10 mouse cellular contexts compared by ENCODE assay signal in genomic region chr13:63696399-63696798, GRCm38 (mm10).
DNase-seq lines count a peak whose midpoint lies in the region; ATAC-seq and TF ChIP-seq lines count a peak whose summit lies in the region.
"Had no signal": no experiment of that assay in that cellular context is flagged by ENCODE, and none has a peak within 500 bp of the region (broad histone marks: within the 10 kb centered on the region; RNA-seq: fewer than 3 reads in every experiment).

No protein-coding gene starts in this region.

- TF ChIP-seq EP300 in heart, postnatal 0 days (IDR thresholded peaks at IDR 0.05; ENCODE audit: low read depth), result no peak

- WGBS in intestine, embryonic 15.5 days, result 62% methylated on average over 3 of the region's 3 CpGs
- WGBS in intestine, embryonic 16.5 days, result 68% methylated on average over 3 of the region's 3 CpGs
- WGBS in heart, postnatal 0 days, result 41% methylated on average over 3 of the region's 3 CpGs
- 62% methylated on average over 3 of the region's 3 CpGs for WGBS in hindbrain, embryonic 13.5 days
- WGBS in limb, embryonic 10.5 days, result 64% methylated on average over 3 of the region's 3 CpGs

- no peaks in the 10 kb centered on the region for H3K4me1 ChIP-seq in intestine, embryonic 15.5 days (replicated peaks)
- H3K4me1 ChIP-seq in intestine, embryonic 16.5 days (ENCODE audit: control insufficient read depth, insufficient read depth, low read length), result peaks cover 3% of the 10 kb centered on the region; the same call in 1 of the 2 replicates
- H3K4me1 ChIP-seq in heart, postnatal 0 days (ENCODE audit: control insufficient read depth, insufficient read depth), result peaks cover 8% of the 10 kb centered on the region
- peaks cover 12% of the 10 kb centered on the region; the same call in 1 of the 2 replicates for H3K4me1 ChIP-seq in hindbrain, embryonic 13.5 days (replicated peaks)
- H3K4me1 ChIP-seq in limb, embryonic 10.5 days, result peaks cover 16% of the 10 kb centered on the region
- H3K4me1 ChIP-seq: stomach, embryonic 15.5 days had no signal

- H3K27ac ChIP-seq in intestine, embryonic 15.5 days, result no peak overlapping the region
- no peak overlapping the region for H3K27ac ChIP-seq in intestine, embryonic 16.5 days (ENCODE audit: low read length)
- H3K27ac ChIP-seq in heart, postnatal 0 days (ENCODE audit: low read depth), result no peak overlapping the region
- no peak overlapping the region for H3K27ac ChIP-seq in hindbrain, embryonic 13.5 days
- H3K27ac ChIP-seq in limb, embryonic 10.5 days, result no peak overlapping the region
- H3K27ac ChIP-seq: lung, embryonic 15.5 days; stomach, embryonic 15.5 days had no signal

- DNase-seq in CD4-positive, CD25-positive, alpha-beta regulatory T cell, adult 2 months (ENCODE audit: low read depth, low spot score), result peak; percentile 72
- DNase-seq in R1 (ENCODE audit: low read depth, low spot score), result peak; percentile 52
- peak; percentile 41 for DNase-seq in heart, postnatal 0 days (ENCODE audit: low spot score)
- peak; percentile 63 for DNase-seq in naive thymus-derived CD4-positive, alpha-beta T cell, adult 2 months (ENCODE audit: low read depth)
- DNase-seq in limb, embryonic 10.5 days (ENCODE audit: low spot score), result no peak

- peak; percentile 56 for TF ChIP-seq CTCF in heart, postnatal 0 days (IDR thresholded peaks at IDR 0.05; ENCODE audit: low read depth)

- H3K9ac ChIP-seq in intestine, embryonic 15.5 days, result no peak overlapping the region
- no peak overlapping the region for H3K9ac ChIP-seq in intestine, embryonic 16.5 days (ENCODE audit: low read depth, low read length)
- H3K9ac ChIP-seq in heart, postnatal 0 days (replicated peaks; ENCODE audit: low read depth, low read length), result no peak overlapping the region
- no peak overlapping the region for H3K9ac ChIP-seq in hindbrain, embryonic 13.5 days
- H3K9ac ChIP-seq: lung, embryonic 15.5 days; stomach, embryonic 15.5 days had no signal

- no peaks in the 10 kb centered on the region for H3K27me3 ChIP-seq in intestine, embryonic 15.5 days (replicated peaks)
- no peaks in the 10 kb centered on the region for H3K27me3 ChIP-seq in intestine, embryonic 16.5 days (replicated peaks; ENCODE audit: control insufficient read depth, insufficient read depth, low read length)
- H3K27me3 ChIP-seq in heart, postnatal 0 days (ENCODE audit: control insufficient read depth, insufficient read depth, low read length), result no peaks in the 10 kb centered on the region
- H3K27me3 ChIP-seq in hindbrain, embryonic 13.5 days, result no peaks in the 10 kb centered on the region
- no peaks in the 10 kb centered on the region for H3K27me3 ChIP-seq in limb, embryonic 10.5 days (ENCODE audit: low read depth, poor library complexity, severe bottlenecking)
- H3K27me3 ChIP-seq: lung, embryonic 15.5 days; stomach, embryonic 15.5 days had no signal

- no peaks in the 10 kb centered on the region for H3K36me3 ChIP-seq in intestine, embryonic 15.5 days
- H3K36me3 ChIP-seq in intestine, embryonic 16.5 days (ENCODE audit: control insufficient read depth, insufficient read depth, low read length), result no peaks in the 10 kb centered on the region
- no peaks in the 10 kb centered on the region for H3K36me3 ChIP-seq in heart, postnatal 0 days (replicated peaks; ENCODE audit: control insufficient read depth, insufficient read depth, low read length)
- no peaks in the 10 kb centered on the region for H3K36me3 ChIP-seq in hindbrain, embryonic 13.5 days
- no peaks in the 10 kb centered on the region for H3K36me3 ChIP-seq in limb, embryonic 10.5 days
- H3K36me3 ChIP-seq: lung, embryonic 15.5 days; stomach, embryonic 15.5 days had no signal

- no peaks in the 10 kb centered on the region for H3K9me3 ChIP-seq in intestine, embryonic 15.5 days
- H3K9me3 ChIP-seq in intestine, embryonic 16.5 days (ENCODE audit: control insufficient read depth, low read length), result no peaks in the 10 kb centered on the region
- H3K9me3 ChIP-seq in heart, postnatal 0 days (replicated peaks; ENCODE audit: control insufficient read depth, low read length), result no peaks in the 10 kb centered on the region
- no peaks in the 10 kb centered on the region for H3K9me3 ChIP-seq in hindbrain, embryonic 13.5 days
- no peaks in the 10 kb centered on the region for H3K9me3 ChIP-seq in limb, embryonic 10.5 days (replicated peaks)
- H3K9me3 ChIP-seq: lung, embryonic 15.5 days; stomach, embryonic 15.5 days had no signal

- no peak overlapping the region for H3K4me3 ChIP-seq in intestine, embryonic 15.5 days (replicated peaks)
- no peak overlapping the region for H3K4me3 ChIP-seq in intestine, embryonic 16.5 days (ENCODE audit: low read length)
- no peak overlapping the region for H3K4me3 ChIP-seq in heart, postnatal 0 days (ENCODE audit: low read depth, low read length)
- H3K4me3 ChIP-seq in hindbrain, embryonic 13.5 days, result no peak overlapping the region
- no peak overlapping the region for H3K4me3 ChIP-seq in limb, embryonic 10.5 days
- H3K4me3 ChIP-seq: lung, embryonic 15.5 days; stomach, embryonic 15.5 days had no signal

- no peak overlapping the region for H3K4me2 ChIP-seq in intestine, embryonic 15.5 days (replicated peaks)
- H3K4me2 ChIP-seq in intestine, embryonic 16.5 days (ENCODE audit: low read depth, low read length), result no peak overlapping the region
- H3K4me2 ChIP-seq in heart, postnatal 0 days (ENCODE audit: low read depth, low read length), result no peak overlapping the region
- H3K4me2 ChIP-seq in hindbrain, embryonic 13.5 days, result no peak overlapping the region
- H3K4me2 ChIP-seq: lung, embryonic 15.5 days; stomach, embryonic 15.5 days had no signal

- 0 out of 2 replicates have a peak, but pooled peaks have one; percentile 39 for ATAC-seq in intestine, embryonic 15.5 days
- ATAC-seq in intestine, embryonic 16.5 days, result no peak
- ATAC-seq in heart, postnatal 0 days (ENCODE audit: insufficient read depth, low read depth), result no peak
- ATAC-seq in hindbrain, embryonic 13.5 days (ENCODE audit: low FRiP score), result no peak
